Mouse (Mus musculus) embryonic fibroblast, embryonic 13.5 days (primary cell): ENCODE data around the gene Igdcc3. TPM values are rescaled to one million over a fixed set of nuclear protein-coding genes. Genes with fewer than 3 reads are reported as not detected.
A peak's percentile ranks its signal among the peaks of the same experiment; 100 is the strongest.

Experiments used
- H3K27ac ChIP-seq: 2 replicates; pipeline ENCODE4 v1.5.1; 2012; ENCODE audit warnings: low read length, control low read depth, inconsistent platforms; ENCODE audit not compliant: insufficient read depth
- H3K4me1 ChIP-seq: 2 replicates; pipeline ENCODE4 v1.6.1; 2011; ENCODE audit warnings: low read length; ENCODE audit not compliant: control insufficient read depth, insufficient read depth
- H3K4me3 ChIP-seq: 2 replicates; pipeline ENCODE4 v1.5.1; 2011; ENCODE audit warnings: mild to moderate bottlenecking, control low read depth, low read length; ENCODE audit not compliant: insufficient read depth
- CTCF ChIP-seq: IDR thresholded peaks from 2 replicates; pipeline ENCODE4 v1.5.1; 2011; ENCODE audit warnings: mild to moderate bottlenecking, control low read depth, low read length, moderate library complexity, borderline replicate concordance; ENCODE audit not compliant: insufficient read depth
- POLR2A ChIP-seq: IDR thresholded peaks from 2 replicates; pipeline ENCODE4 v1.6.1; 2011; ENCODE audit warnings: low read depth, mild to moderate bottlenecking, control low read depth, low read length, moderate library complexity
- polyA plus RNA-seq: library from polyadenylated mRNA; stranded (reverse); fragments of >200 nt; gene quantifications from 2 replicates; pipeline ENCODE4 v1.2.4, GENCODE M21; 2011; ENCODE audit warnings: low read depth; ENCODE audit not compliant: missing spikeins, insufficient read length

Igdcc3 gene
- polyA plus RNA-seq, 1 experiment: not detected

- no peaks in the 10 kb centered on the region for H3K4me1 ChIP-seq
- TF ChIP-seq CTCF: peak; percentile 69; the same call in 1 of the 2 replicates
- no peak for TF ChIP-seq POLR2A
- H3K4me3 ChIP-seq: no peak overlapping the region
- no peak overlapping the region for H3K27ac ChIP-seq
Observed at GRCm38 (mm10) chr9:65133739-65134138, 7.2 kb upstream of the Igdcc3 start.

DNA sequence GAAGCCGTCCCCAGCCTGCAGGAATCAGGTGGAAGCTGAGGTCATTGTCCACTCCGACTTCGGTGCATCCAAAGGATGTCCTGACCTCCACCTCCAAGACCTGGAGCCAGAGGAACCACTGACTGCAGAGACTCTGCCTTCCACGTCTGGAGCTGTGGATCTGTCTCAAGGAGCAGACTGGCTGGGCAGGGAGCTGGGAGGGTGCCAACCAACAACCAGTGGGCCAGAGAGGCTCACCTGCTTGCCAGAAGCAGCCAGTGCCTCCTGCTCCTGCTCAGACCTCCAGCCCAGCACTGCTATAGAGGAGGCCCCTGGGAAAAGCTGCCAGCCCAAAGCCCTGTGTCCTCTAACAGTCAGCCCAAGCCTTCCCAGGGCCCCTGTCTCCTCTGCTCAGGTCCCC lies 5.9 kb upstream of the Igdcc3 start:
- Histone ChIP-seq H3K4me1 (no peaks in the 10 kb centered on the region), H3K4me3 (no peak overlapping the region), H3K27ac (no peak overlapping the region)
- no peak for TF ChIP-seq POLR2A
- TF ChIP-seq CTCF: no peak

GRCm38 (mm10) chr9:65140491-65140890 lies 498 bp upstream of the Igdcc3 start:
- peak overlapping the region; percentile 13 for H3K4me3 ChIP-seq
- TF ChIP-seq CTCF: no peak
- H3K27ac ChIP-seq: no peak overlapping the region
- H3K4me1 ChIP-seq: 0 out of 2 replicates have a peak, but pooled peaks cover 3% of the 10 kb centered on the region

DNA sequence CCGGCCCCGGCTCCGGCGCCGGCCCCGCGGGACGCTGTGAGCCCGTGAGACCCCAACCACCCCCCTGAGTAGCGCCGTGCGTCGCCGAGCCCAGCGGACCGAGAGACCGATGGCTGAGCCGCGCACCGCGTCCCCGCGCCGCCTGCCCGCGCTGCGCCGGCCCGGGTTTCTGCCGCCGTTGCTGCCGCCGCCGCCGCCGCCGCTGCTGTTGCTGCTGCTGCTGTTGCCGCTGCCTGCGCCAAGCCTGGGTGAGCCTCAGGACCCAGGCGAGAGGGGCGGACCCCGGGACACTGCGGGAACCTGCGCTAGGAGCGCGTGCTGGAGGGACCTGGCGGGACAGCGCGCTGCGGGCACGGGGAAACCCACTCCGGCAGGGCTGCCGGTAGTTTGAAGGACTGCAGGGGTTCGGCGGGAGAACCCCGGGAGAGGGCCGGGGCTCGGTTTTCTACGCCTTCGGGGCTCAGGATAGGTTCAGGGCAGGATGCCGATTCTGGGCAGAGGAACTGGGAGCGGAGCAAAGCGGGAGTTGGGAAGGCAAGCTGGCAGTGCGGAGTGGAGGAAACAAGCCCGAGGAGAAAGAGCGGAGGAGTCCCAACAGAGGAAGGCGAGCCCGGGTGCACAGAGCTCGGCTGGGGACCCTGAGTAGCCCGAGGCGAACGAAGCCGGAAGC lies 452 bp downstream of the Igdcc3 start:
- Histone ChIP-seq H3K4me3 (peak overlapping the region; percentile 50), H3K4me1 (0 out of 2 replicates have a peak, but pooled peaks cover 3% of the 10 kb centered on the region), H3K27ac (no peak overlapping the region)
- TF ChIP-seq POLR2A: no peak
- no peak for TF ChIP-seq CTCF

GRCm38 (mm10) chr9:65141976-65142318 lies 958 bp downstream of the Igdcc3 start:
- no peak overlapping the region for H3K27ac ChIP-seq
- H3K4me3 ChIP-seq: peak overlapping the region; percentile 50
- 0 out of 2 replicates have a peak, but pooled peaks cover 3% of the 10 kb centered on the region for H3K4me1 ChIP-seq
- no peak for TF ChIP-seq POLR2A
- no peak for TF ChIP-seq CTCF

GRCm38 (mm10) chr9:65142399-65142798 lies 1.4 kb downstream of the Igdcc3 start:
- TF ChIP-seq CTCF (no peak), POLR2A (no peak)
- no peak overlapping the region for H3K27ac ChIP-seq
- 0 out of 2 replicates have a peak, but pooled peaks cover 3% of the 10 kb centered on the region for H3K4me1 ChIP-seq
- H3K4me3 ChIP-seq: peak overlapping the region; percentile 50; the same call in 1 of the 2 replicates

DNA sequence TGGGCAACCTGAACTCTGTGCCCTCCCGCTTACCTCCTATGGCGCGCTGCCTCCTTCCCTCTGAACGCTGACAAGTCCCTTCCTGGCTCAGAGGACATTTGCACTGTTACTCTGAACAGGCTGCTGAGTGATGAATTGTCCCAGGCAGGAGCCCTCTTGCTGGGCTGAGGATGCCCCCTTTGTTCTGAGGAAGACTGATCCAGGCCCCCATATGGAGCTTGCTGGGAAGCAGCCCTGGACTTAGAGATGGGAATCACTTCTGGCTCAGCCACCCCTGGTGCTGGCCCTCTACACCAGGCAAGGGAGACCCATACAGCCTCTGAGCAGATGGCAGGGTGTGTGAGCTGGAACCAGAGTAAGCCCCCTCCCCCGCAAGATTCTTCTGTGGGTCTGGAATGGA lies 5.0 kb downstream of the Igdcc3 start:
- Histone ChIP-seq H3K4me1 (0 out of 2 replicates have a peak, but pooled peaks cover 3% of the 10 kb centered on the region), H3K4me3 (no peak overlapping the region), H3K27ac (no peak overlapping the region)
- no peak for TF ChIP-seq POLR2A
- no peak for TF ChIP-seq CTCF

DNA sequence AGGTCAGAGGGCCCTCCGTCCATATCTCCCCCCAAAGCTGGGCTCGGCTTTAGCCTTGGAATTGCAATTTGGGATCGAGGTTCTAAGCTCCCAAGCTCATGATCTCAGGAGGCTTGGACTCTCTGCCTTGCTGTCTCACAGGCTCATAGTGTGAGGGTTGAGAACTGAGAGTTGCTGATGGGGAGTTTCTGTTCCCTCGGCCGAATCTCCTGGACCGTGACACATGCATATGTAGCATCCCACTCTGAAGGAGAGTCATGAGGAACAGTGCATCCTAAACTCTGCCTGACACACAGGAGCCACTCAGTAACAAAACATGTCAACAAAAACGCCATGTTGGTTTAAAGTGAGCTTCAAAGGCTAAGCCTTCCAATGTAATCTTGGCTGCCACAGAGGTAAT lies 7.5 kb downstream of the Igdcc3 start:
- H3K27ac ChIP-seq: no peak overlapping the region
- TF ChIP-seq CTCF: no peak
- no peak for TF ChIP-seq POLR2A
- no peak overlapping the region for H3K4me3 ChIP-seq
- H3K4me1 ChIP-seq: no peaks in the 10 kb centered on the region

GRCm38 (mm10) chr9:65152711-65153330 lies 11.8 kb downstream of the Igdcc3 start:
- H3K4me3 ChIP-seq: no peak overlapping the region
- no peak overlapping the region for H3K27ac ChIP-seq
- no peaks in the 10 kb centered on the region for H3K4me1 ChIP-seq
- TF ChIP-seq POLR2A (no peak), CTCF (no peak)

GRCm38 (mm10) chr9:65153331-65153711 lies 12.3 kb downstream of the Igdcc3 start:
- H3K4me3 ChIP-seq: no peak overlapping the region
- H3K27ac ChIP-seq: no peak overlapping the region
- TF ChIP-seq POLR2A (no peak), CTCF (no peak)
- H3K4me1 ChIP-seq: no peaks in the 10 kb centered on the region
